Mouse (Mus musculus) cerebellum, adult 11 months (tissue): ENCODE measurements around the gene Sbno2.

ENCODE experiments used
- DNase-seq: peaks from one replicate; pipeline ENCODE4 v3.0.0; 2022

Sbno2 gene

GRCm38 (mm10) chr10:80121639-80122038 lies 16.3 kb upstream of the Sbno2 start:
- DNase-seq, result no peak

GRCm38 (mm10) chr10:80120146-80120545 lies 14.8 kb upstream of the Sbno2 start:
- DNase-seq, result no peak

DNA sequence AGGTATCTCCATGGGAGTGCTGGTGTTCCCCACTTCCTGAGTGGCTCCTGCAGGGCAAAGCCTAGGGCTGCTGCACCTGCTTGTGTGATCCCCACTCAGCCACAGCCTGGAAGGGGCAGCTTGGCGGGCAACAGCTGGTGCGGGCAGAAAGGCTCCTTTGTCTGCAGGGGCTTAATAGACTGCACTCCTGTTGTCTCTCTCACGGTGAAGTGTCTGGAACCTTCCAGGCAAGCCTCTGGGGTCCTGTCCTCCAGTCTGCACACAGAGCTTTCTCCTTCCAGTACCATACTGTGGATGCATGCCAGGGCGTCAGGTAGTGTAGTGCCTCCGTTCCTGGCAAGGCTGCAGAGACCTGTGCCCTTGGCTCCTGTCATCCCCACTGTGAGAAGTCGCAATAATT lies 13.2 kb upstream of the Sbno2 start:
- no peak for DNase-seq

GRCm38 (mm10) chr10:80117736-80118135 lies 12.4 kb upstream of the Sbno2 start:
- DNase-seq, result no peak

GRCm38 (mm10) chr10:80116927-80117691 lies 11.7 kb upstream of the Sbno2 start:
- DNase-seq, result no peak

GRCm38 (mm10) chr10:80116563-80116926 lies 11.2 kb upstream of the Sbno2 start:
- no peak for DNase-seq

DNA sequence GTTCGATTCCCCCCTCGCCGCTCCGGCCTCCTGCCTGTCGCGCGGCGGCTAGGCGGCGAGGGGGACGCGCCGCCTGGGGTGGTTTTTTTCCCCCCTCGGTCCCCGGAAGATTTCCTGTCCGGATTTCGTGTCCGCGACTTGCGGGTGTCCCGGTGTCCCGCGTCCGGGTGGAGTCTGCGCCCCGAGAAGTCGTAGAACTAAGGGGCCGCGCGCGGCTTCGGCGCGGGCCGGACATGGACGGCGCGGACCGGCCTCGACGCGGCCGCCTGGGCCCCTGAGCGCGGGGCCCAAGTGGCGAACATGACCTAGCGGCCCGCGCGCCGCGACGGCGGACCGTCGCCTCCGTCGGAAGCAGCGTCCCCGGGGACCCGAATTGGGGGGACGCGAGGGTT lies 10.6 kb upstream of the Sbno2 start:
- DNase-seq, result no peak

DNA sequence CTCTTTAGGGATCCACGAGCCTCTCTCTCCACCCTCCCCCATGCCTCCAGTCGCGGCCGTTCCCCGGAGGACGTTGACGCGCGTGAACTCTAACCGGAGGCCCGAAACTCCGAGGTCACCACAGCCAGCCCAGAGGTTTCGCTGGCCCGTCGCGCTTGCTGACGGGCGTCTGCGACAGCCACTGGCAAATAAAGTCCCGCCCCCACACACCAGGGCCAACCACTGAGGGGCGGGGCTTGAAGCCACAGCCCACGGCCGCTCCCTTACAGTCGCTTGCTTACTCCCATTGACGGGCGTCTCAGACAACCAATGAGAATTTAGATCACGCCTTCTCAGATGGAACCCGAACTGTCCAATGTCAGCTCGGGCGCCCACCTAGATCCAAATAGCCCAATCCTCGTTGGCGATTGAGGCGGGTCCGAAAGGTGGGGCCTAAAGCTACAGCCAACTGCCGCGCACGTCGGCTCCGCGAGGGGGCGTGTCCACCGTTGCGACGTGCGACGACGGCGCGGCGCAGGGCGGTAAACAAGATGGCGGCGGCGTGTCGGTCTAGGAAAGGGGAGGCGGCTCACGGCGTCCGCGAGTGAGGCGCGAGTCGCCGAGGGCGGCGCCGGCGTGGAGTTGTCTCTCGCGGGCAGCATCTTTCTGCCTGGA lies 10.0 kb upstream of the Sbno2 start, which contains the start of gene Stk11:
Stk11 (plus strand) TSS at position 514 of the 654 bp plus-strand sequence.
- peak; percentile 99 for DNase-seq

DNA sequence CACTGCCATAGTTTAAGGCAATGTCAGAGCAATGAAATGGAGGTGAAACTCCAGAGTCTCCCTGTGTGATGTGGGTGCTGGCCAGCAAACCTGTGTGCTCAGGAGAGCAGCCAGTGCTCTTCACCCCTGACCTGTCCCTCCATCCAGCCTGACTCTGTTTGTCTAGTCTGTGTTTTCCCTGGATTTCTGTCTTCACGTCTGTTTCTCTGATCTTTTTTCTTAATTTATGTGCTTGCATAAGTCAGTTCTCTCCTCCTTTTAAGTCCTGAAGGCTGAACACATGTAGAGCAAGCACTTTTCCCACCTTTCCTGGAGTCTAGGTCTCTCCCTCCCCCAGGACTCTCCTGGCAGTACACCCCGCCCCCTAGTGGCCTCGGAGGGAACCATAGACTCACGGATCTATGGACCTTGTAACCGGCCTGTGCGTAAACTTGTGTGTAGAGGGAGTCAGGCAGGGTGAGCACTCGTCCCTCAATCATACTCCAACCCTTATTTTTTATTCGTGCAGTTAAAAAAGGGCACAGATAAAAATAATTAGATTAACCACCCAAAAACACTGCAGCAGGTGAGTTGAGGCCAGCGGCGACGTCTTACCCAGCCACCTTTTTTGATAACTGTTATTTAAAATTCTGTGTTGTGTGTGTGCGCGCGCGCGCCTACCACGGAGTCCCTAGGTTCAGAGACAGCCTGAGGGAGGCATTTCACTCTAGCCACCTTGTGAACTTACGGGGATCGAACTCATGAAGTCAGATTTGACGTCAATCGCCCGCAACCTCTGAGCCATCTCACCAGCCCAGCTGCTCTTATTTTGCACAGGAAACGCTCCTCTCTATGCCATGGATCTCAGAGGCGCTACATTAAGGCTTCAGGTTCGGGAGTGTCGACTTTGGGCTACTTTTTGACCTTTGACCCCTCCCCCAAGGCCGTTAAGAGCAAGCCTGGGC lies 9.2 kb upstream of the Sbno2 start:
- DNase-seq, result peak; percentile 87

DNA sequence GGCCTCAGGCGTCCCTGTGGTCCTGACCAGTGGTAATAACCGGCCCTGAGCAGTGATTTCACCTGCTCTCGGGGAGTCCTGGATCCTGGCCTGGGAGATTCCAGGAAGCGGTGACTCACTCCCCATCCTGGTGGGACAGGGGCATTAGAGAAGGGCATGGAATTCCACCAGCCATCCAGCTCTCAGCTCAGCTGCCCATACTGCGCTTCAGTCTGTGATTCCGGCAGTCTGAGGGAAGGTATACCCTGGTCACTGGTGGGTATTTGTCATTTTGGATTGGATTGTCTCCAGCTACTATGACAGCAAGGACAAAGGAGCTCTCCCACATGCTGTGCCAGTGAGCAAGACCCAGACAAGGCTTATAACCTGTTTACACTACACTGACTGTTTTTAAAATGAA lies 2.3 kb upstream of the Sbno2 start:
- DNase-seq, result no peak

DNA sequence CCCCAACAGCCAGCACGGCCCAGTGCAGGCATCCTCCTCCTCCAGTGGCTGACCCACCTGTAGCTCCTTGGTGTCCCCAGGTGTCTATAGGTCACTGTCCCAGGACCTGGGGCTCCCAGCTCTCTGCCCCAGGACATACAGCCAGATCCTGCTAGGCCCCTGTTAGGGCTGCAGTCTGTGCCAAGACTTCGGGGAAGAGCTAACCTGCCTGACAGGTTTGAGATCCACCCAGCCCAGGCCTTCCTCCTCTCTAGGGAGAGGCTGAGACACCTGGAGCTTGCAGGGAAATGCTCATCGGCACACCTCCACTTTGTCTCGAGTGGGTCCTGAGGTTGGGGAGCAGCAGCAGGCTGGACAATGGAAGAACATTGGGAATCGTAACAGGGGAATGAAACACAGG lies 555 bp upstream of the Sbno2 start:
- DNase-seq, result no peak

DNA sequence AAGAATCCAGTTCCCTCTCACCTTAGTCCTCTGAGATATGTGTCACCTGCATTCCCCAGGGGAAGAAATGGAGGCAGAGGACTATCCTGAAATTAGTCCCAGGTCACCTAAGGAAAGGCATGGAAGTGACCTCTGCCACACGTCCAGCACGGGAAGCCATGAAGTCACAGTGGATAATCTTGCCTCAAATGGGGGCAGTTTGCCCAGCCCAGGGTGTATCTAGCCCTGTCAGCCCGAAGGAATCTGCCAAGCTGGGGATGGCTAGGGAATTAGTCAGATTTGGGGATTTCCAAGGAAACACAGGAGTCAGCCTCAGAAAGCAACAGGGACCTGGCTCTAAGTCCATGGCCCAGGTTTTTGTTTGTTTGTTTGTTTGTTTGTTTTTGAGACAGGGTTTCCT lies 1.2 kb downstream of the Sbno2 start:
- no peak for DNase-seq

DNA sequence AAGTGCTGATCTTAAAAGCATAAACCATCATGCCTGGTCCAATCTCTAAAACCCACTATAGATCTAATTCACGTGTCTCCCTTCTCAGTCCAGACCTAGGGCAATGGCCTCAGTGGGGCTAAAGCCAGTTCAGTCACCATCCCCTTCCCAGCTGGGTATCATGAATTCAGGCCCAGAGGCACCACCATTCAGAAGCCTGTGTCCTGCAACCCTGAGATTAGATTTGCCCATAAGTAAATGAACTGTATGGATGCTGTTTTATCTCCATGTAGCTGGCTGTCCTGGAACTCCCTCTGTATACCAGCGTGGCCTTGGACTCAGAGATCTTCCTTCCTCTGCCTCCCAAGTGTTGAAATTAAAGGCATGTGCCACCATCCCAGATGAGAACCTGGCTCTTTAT lies 2.3 kb downstream of the Sbno2 start:
- no peak for DNase-seq

GRCm38 (mm10) chr10:80102216-80102915 lies 3.0 kb downstream of the Sbno2 start:
- DNase-seq, result peak; percentile 81

GRCm38 (mm10) chr10:80100982-80101381 lies 4.4 kb downstream of the Sbno2 start:
- DNase-seq, result no peak

- no peak for DNase-seq
Observed at GRCm38 (mm10) chr10:80098630-80099029, 6.7 kb downstream of the Sbno2 start.

DNA sequence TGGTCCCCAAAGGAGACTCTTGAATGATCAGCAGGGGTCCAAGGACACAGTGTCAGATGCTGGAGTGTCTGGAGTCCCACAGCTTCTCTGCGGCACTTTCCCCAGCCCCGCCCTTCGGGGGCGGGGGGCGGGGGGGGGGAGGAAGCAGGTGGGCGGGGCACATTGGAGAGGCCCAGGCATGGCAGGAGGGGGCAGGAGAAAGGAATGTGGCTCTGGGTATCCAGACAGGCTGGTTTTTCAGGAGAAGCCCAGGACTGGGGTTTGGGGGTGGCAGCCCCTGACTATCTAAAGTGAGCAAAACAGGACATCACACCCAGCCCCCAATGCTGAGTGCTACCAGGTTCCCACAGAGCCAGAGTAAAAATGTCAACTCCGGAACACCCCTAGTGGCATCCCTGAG lies 8.1 kb downstream of the Sbno2 start:
- no peak for DNase-seq

- no peak for DNase-seq
Observed at GRCm38 (mm10) chr10:80095547-80095946, 9.8 kb downstream of the Sbno2 start.

DNA sequence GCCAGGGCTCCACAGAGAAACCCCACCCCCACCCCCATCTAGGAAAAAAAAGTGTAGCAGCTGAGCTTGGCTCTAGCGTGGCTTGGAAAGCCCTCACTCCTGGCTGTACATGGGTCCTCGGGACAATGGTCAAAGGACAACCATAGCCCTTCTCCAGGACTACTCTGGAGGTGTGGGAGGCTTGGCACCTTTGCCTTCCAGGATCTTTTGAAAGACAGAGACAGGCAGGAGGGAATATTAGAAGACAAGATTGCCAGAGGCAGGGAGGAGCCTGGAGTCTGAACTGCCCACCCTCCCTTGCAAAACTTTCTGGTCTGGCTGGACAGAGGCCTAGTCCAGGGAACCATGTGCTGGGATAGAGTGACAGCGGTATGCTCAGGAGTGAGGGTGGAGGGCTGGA lies 10.7 kb downstream of the Sbno2 start:
- DNase-seq, result no peak

- no peak for DNase-seq
Observed at GRCm38 (mm10) chr10:80094085-80094484, 11.3 kb downstream of the Sbno2 start.

DNA sequence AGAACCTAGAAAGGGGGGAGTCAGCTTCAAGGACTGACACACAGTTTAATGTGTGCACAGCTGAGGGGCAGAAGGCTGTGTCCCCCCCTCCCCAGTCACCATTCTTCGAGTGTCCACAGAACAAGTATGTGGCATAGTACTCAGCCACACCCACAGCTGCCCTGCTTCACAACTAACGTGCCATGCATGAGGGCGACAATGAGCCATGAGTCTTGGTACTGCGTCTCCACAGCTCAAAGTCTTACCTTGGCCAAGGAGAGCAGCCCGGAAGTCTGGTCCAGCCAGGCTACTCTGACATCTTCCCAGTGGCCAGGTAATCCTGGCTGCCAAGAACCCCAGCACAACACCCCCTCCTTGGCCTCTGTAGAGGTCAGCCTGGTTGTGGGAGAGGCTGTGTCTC lies 12.7 kb downstream of the Sbno2 start:
- no peak for DNase-seq

DNA sequence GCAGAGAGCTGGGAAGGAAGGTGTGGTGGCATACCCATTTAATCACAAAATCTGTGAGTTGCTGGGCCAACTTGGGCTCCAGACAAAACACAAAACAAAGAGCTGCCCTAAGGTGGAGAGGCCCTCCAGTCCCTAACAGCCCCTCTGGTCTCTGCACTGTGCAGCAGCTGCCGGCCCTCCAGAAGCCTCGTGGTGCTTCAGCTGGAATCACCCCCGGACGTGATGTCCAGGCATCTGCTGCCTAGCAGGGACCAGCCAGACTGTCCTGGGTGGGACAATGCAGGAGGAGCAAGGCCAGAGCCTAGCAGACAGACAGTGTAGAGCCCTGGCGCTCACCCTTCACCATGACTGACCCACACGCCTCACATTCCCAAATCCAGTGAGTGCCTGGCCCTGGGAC lies 13.8 kb downstream of the Sbno2 start:
- no peak for DNase-seq

- DNase-seq, result no peak
Observed at GRCm38 (mm10) chr10:80089146-80089545, 16.2 kb downstream of the Sbno2 start.
